Mouse (Mus musculus): ENCODE measurements around the gene Cpm.

Cpm gene

GRCm38 (mm10) chr10:117635823-117636589, 6.7 kb downstream of the Cpm start:
- no peak for DNase-seq (ENCODE audit: low spot score)

- DNase-seq (ENCODE audit: low spot score): no peak
Observed at GRCm38 (mm10) chr10:117637062-117637744, 7.9 kb downstream of the Cpm start.

GRCm38 (mm10) chr10:117637745-117638577, 8.7 kb downstream of the Cpm start:
- DNase-seq (ENCODE audit: low spot score): no peak

GRCm38 (mm10) chr10:117638578-117639220, 9.4 kb downstream of the Cpm start:
- DNase-seq (ENCODE audit: low spot score): no peak

- DNase-seq (ENCODE audit: low spot score): no peak
Observed at GRCm38 (mm10) chr10:117639221-117639599, 9.9 kb downstream of the Cpm start.

- DNase-seq (ENCODE audit: low spot score): no peak
Observed at GRCm38 (mm10) chr10:117639899-117640594, 10.7 kb downstream of the Cpm start.

GRCm38 (mm10) chr10:117640595-117641078, 11.3 kb downstream of the Cpm start:
- DNase-seq (ENCODE audit: low spot score): no peak

- no peak for DNase-seq (ENCODE audit: low spot score)
Observed at GRCm38 (mm10) chr10:117641400-117642200, 12.3 kb downstream of the Cpm start.

GRCm38 (mm10) chr10:117642201-117642450, 12.8 kb downstream of the Cpm start:
- no peak for DNase-seq (ENCODE audit: low spot score)

- no peak for DNase-seq (ENCODE audit: low spot score)
Observed at GRCm38 (mm10) chr10:117642491-117643262, 13.4 kb downstream of the Cpm start.

- DNase-seq (ENCODE audit: low spot score): no peak
Observed at GRCm38 (mm10) chr10:117643302-117643701, 14.0 kb downstream of the Cpm start.

GRCm38 (mm10) chr10:117643711-117644428, 14.6 kb downstream of the Cpm start:
- DNase-seq (ENCODE audit: low spot score): no peak

- no peak for DNase-seq (ENCODE audit: low spot score)
Observed at GRCm38 (mm10) chr10:117644429-117644748, 15.1 kb downstream of the Cpm start.

GRCm38 (mm10) chr10:117644828-117645227, 15.5 kb downstream of the Cpm start:
- no peak for DNase-seq (ENCODE audit: low spot score)

GRCm38 (mm10) chr10:117645487-117645964, 16.2 kb downstream of the Cpm start:
- no peak for DNase-seq (ENCODE audit: low spot score)

GRCm38 (mm10) chr10:117646482-117647157, 17.3 kb downstream of the Cpm start:
- no peak for DNase-seq (ENCODE audit: low spot score)

GRCm38 (mm10) chr10:117647158-117647505, 17.8 kb downstream of the Cpm start:
- no peak for DNase-seq (ENCODE audit: low spot score)

GRCm38 (mm10) chr10:117647964-117648472, 18.7 kb downstream of the Cpm start:
- DNase-seq (ENCODE audit: low spot score): no peak

- no peak for DNase-seq (ENCODE audit: low spot score)
Observed at GRCm38 (mm10) chr10:117648643-117649042, 19.3 kb downstream of the Cpm start.

Measured in ovary, postnatal 14 days (tissue).